Mouse (Mus musculus): ENCODE measurements around the gene Elobl. TPM values are rescaled to one million over a fixed set of nuclear protein-coding genes. Genes with fewer than 3 reads are reported as not detected.
"Not testable (repeated sequence)": the region's sequence is repeated elsewhere in the genome, so short reads cannot be mapped to it uniquely, and the experiment has no call there.

The Elobl gene
- polyA plus RNA-seq, 1 experiment from 2014 or later: not detected

DNA sequence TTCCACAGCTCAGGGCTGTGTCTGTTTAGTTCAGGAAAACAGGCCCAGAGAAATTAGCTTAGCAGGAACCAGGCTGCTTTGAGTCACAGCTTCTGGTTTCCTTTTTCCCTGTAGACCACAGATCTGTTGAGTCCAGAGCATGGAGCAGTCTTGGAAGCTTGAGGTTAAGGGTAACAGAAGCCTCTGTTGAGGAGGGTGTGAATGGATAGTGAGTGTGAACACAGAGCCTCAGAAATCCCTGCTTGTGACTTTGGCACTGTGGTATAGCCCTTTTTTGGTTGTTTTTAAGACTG, 33.7 kb upstream of the Elobl start:
- peaks cover 79% of the 10 kb centered on the region for H3K4me1 ChIP-seq (replicated peaks)
- ATAC-seq (ENCODE audit: insufficient read depth): no peak
- no peaks in the 10 kb centered on the region for H3K9me3 ChIP-seq (replicated peaks)
- peak overlapping the region; percentile 94 for H3K4me3 ChIP-seq (replicated peaks)
- peak overlapping the region; percentile 90 for H3K9ac ChIP-seq
- peak overlapping the region; percentile 89 for H3K4me2 ChIP-seq
- peak overlapping the region; percentile 86 for H3K27ac ChIP-seq (replicated peaks)
- no peaks in the 10 kb centered on the region for H3K27me3 ChIP-seq
- peaks cover 21% of the 10 kb centered on the region for H3K36me3 ChIP-seq (replicated peaks)

DNA sequence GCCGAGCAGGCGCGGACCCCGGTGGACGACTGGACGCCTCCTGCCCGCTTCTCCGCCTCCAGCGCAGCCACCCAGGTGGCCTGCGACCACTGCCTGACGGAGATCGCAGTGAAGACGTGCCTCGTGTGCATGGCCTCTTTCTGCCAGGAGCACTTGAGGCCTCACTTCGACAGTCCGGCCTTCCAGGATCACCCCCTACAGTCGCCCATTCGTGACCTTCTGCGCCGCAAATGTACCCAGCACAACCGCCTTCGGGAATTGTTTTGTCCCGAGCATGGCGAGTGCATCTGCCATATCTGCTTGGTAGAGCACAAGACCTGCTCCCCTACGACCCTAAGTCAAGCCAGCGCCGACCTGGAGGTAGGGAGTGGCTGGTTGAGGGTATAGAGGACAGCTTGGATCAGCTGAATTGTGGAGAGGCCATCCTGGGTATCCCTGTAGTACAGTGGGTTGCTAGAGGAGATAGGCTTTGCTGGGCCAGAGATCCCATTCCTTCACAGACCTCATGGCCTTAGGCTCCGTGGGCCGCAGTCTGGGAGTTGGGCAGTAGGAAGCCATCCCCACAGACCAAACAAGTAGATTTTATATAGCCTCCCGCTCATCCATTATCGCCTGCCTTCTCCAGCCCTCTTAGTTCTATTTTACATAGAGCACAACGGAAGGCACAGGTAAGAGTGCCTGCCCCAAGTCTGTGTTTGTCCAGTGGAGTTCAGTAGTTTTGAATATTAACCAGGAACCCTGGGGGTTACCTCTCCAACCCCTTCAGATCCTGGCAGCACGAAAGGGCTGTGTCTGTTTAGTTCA, 33.2 kb upstream of the Elobl start:
- 2% methylated on average over 33 of the region's 33 CpGs for WGBS (ENCODE audit: insufficient replicate concordance)
- peak; percentile 34 for ATAC-seq (ENCODE audit: insufficient read depth)
- H3K4me3 ChIP-seq (replicated peaks): peak overlapping the region; percentile 94
- no peaks in the 10 kb centered on the region for H3K27me3 ChIP-seq
- peaks cover 74% of the 10 kb centered on the region for H3K4me1 ChIP-seq (replicated peaks)
- no peaks in the 10 kb centered on the region for H3K9me3 ChIP-seq (replicated peaks)
- H3K9ac ChIP-seq: peak overlapping the region; percentile 90
- peaks cover 15% of the 10 kb centered on the region for H3K36me3 ChIP-seq (replicated peaks)
- peak overlapping the region; percentile 86 for H3K27ac ChIP-seq (replicated peaks)
- peak overlapping the region; percentile 89 for H3K4me2 ChIP-seq

DNA sequence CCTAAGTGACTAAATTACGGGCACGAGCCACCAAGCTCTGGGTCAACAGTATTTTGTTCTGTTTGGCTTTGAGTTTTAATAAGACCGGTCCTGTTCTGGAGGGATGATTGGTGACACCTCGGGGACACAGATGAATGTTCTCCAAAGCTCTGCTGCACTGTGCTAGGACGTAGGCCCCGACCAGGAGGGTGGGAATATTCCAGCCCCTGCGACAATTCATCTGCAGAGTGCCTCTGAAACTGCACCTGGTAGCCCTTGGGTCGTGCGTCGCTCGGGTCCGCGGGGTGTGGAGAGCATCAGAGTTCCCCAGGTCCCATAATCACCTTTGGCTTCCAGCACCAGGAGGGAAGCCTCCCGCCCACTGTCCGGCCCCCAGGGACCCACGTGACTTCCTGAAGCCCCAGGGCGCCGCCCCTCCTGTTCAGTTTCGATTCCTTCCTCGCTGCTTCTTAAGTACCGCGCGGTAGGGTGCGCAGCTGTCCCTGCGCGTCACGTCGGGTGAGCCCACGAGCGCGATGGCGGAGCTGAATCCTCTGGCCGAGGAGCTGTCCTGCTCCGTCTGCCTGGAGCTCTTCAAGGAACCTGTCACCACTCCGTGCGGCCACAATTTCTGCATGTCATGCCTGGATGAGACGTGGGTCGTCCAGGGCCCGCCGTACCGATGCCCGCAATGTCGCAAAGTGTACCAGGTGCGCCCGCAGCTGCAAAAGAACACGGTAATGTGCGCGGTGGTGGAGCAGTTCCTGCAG, 32.4 kb upstream of the Elobl start, which contains the start of gene Trim25:
Gene Trim25 (plus strand): TSS at position 403 of the 749 bp plus-strand sequence.
- H3K36me3 ChIP-seq (replicated peaks): peaks cover 11% of the 10 kb centered on the region; the same call in 1 of the 2 replicates
- H3K27ac ChIP-seq (replicated peaks): peak within 1 kb of the TSS; percentile 86
- H3K27me3 ChIP-seq: no peaks in the 10 kb centered on the region
- peaks cover 69% of the 10 kb centered on the region for H3K4me1 ChIP-seq (replicated peaks)
- peak within 1 kb of the TSS; percentile 90 for H3K9ac ChIP-seq
- H3K4me2 ChIP-seq: peak within 1 kb of the TSS; percentile 89
- ATAC-seq (ENCODE audit: insufficient read depth): peak; percentile 90
- under 1% methylated on average over 48 of the region's 48 CpGs for WGBS (ENCODE audit: insufficient replicate concordance)
- H3K9me3 ChIP-seq (replicated peaks): no peaks in the 10 kb centered on the region
- H3K4me3 ChIP-seq (replicated peaks): peak within 1 kb of the TSS; percentile 94

DNA sequence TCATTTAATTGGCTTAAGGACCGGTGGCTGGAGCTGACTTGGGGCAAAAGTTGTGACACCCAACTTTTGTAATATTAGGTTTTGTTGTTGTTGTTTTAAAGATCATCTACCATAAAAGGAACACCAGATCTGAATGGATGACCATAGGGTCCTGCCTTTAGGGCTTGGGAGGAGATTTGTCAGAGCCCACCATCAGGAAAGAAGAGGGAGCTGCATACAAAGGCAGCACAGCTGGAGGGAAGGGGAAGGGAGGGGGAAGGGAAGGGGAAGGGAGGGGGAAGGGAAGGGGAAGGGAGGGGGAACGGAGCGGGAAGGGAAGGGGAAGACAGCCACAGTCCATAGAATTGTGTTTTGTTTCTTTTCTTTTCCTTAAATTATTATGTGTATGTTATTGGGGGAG, 31.7 kb upstream of the Elobl start:
- Histone ChIP-seq H3K9me3 (replicated peaks) (no peaks in the 10 kb centered on the region), H3K27me3 (no peaks in the 10 kb centered on the region), H3K36me3 (replicated peaks) (peaks cover 11% of the 10 kb centered on the region; the same call in 1 of the 2 replicates), H3K4me1 (replicated peaks) (peaks cover 67% of the 10 kb centered on the region), H3K27ac (replicated peaks) (peak overlapping the region; percentile 86), H3K9ac (peak overlapping the region; percentile 90), H3K4me2 (peak overlapping the region; percentile 89), H3K4me3 (replicated peaks) (peak overlapping the region; percentile 94)
- no peak for ATAC-seq (ENCODE audit: insufficient read depth)
- WGBS (ENCODE audit: insufficient replicate concordance): 32% methylated on average over 3 of the region's 3 CpGs

DNA sequence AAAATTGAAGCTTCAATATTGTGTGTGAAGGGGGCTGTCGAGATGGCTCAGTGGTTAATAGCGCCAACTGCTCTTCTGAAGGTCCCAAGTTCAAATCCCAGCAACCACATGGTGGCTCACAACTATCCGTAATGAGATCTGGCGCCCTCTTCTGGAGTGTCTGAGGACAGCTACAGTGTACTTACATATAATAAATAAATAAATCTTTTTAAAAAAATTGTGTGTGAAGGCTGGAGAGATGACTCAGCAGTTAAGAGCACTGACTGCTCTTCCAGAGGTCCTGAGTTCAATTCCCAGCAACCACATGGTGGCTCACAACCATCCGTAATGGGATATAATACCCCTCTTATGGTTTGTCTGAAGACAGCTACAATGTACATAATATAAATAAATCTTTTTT, 30.6 kb upstream of the Elobl start:
- H3K27ac ChIP-seq (replicated peaks); H3K4me2 ChIP-seq; H3K4me3 ChIP-seq (replicated peaks); ATAC-seq (ENCODE audit: insufficient read depth); H3K9ac ChIP-seq; H3K27me3 ChIP-seq; H3K36me3 ChIP-seq (replicated peaks); H3K9me3 ChIP-seq (replicated peaks): not testable (repeated sequence)
- WGBS (ENCODE audit: insufficient replicate concordance): 67% methylated on average over 5 of the region's 5 CpGs
- H3K4me1 ChIP-seq (replicated peaks): peaks cover 57% of the 10 kb centered on the region

DNA sequence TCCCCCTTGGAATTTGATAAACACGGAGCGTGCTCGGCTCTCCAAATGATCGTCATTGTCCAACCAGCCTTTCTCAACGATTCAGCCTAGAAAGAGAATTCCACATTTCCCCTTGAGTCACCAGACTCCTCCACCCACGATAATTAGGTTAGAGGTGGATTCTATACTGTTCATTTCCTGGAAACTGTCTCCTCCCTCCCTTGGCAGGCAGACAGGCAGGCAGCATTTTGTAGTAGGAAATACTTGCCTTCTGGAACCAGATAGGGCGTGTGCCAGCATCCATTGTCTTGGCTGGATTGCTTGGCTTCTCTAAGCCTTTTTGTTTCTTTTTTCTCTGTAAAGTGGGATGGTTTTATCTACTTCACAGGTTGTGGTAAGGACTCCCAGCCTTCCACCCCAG, 29.7 kb upstream of the Elobl start:
- Histone ChIP-seq H3K9ac (no peak overlapping the region), H3K9me3 (replicated peaks) (no peaks in the 10 kb centered on the region), H3K4me3 (replicated peaks) (no peak overlapping the region), H3K36me3 (replicated peaks) (no peaks in the 10 kb centered on the region), H3K4me1 (replicated peaks) (peaks cover 49% of the 10 kb centered on the region), H3K4me2 (no peak overlapping the region), H3K27ac (replicated peaks) (no peak overlapping the region; the same call in 1 of the 2 replicates), H3K27me3 (no peaks in the 10 kb centered on the region)
- no peak for ATAC-seq (ENCODE audit: insufficient read depth)
- 47% methylated on average over 7 of the region's 7 CpGs for WGBS (ENCODE audit: insufficient replicate concordance)

DNA sequence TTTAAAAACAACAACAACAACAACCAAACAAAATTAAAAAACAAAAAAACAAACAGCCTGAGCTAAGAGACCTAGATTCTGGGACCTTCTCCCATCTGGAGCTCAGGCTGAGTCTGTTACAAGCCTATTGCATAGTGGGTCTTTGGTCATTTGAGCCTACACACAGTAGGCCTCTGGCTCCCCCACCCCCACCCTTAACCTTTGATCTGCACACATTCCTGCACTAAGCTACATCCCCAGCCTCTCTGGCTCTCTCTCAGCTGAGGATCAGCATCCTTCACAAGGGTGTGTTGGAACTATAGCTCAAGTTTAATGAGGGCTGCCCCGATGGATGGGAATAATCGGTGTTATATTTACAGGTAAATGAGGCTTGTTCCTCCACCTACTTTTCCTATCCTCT, 28.9 kb upstream of the Elobl start:
- Histone ChIP-seq H3K27me3 (no peaks in the 10 kb centered on the region), H3K36me3 (replicated peaks) (0 out of 2 replicates have a peak, but pooled peaks cover 5% of the 10 kb centered on the region), H3K9ac (no peak overlapping the region), H3K4me1 (replicated peaks) (peaks cover 41% of the 10 kb centered on the region), H3K27ac (replicated peaks) (no peak overlapping the region), H3K4me2 (no peak overlapping the region), H3K4me3 (replicated peaks) (no peak overlapping the region), H3K9me3 (replicated peaks) (no peaks in the 10 kb centered on the region)
- ATAC-seq (ENCODE audit: insufficient read depth): no peak
- 81% methylated on average over 2 of the region's 2 CpGs for whole genome bisulfite sequencing (ENCODE audit: insufficient replicate concordance)

DNA sequence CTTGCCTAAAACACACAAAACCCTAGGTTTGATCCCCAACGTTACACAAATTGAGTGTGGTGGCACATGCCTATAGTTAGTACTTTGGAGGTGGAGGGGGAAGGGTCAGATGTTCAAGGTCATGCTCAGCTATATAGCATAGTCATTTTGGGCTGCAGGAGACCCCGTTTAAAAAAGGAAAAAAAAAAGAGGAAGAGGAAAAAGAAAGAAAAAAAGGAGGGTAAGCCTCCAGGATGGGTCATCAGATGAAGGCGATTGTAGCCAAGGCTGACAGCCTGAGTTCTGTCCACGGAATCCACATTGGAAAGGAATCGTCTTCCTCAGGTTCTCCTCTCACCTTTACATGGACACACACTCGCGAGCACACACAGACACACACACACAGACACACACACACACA, 27.8 kb upstream of the Elobl start:
- Histone ChIP-seq H3K4me1 (replicated peaks) (peaks cover 39% of the 10 kb centered on the region), H3K4me3 (replicated peaks) (no peak overlapping the region), H3K36me3 (replicated peaks) (0 out of 2 replicates have a peak, but pooled peaks cover 5% of the 10 kb centered on the region), H3K9ac (no peak overlapping the region), H3K27me3 (no peaks in the 10 kb centered on the region), H3K4me2 (no peak overlapping the region), H3K9me3 (replicated peaks) (no peaks in the 10 kb centered on the region), H3K27ac (replicated peaks) (no peak overlapping the region)
- ATAC-seq (ENCODE audit: insufficient read depth): no peak
- 55% methylated on average over 7 of the region's 7 CpGs for WGBS (ENCODE audit: insufficient replicate concordance)

DNA sequence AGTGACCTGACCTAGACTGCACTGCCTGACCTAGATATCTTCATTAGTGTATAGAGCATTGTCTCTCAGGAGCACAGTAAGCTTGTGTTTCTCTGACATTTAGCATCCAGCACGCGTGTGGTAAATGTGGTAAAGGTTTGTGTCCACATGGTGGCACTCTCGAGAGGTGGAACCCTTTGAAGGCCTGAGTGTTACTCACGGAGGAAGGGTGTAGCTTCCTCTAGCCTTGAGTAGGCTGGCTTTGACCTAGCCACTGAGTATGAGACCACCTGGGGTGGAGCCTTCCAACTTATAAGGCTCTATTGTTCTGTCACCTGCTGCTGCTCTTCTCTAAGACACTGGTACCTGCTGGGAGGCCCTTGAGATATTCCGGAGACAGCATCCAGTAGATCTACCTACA, 26.9 kb upstream of the Elobl start:
- Histone ChIP-seq H3K27ac (replicated peaks) (no peak overlapping the region), H3K9me3 (replicated peaks) (no peaks in the 10 kb centered on the region), H3K4me2 (no peak overlapping the region), H3K9ac (no peak overlapping the region), H3K4me3 (replicated peaks) (no peak overlapping the region), H3K27me3 (no peaks in the 10 kb centered on the region), H3K4me1 (replicated peaks) (peaks cover 34% of the 10 kb centered on the region), H3K36me3 (replicated peaks) (0 out of 2 replicates have a peak, but pooled peaks cover 5% of the 10 kb centered on the region)
- ATAC-seq (ENCODE audit: insufficient read depth): no peak
- 13% methylated on average over 5 of the region's 5 CpGs for WGBS (ENCODE audit: insufficient replicate concordance)

DNA sequence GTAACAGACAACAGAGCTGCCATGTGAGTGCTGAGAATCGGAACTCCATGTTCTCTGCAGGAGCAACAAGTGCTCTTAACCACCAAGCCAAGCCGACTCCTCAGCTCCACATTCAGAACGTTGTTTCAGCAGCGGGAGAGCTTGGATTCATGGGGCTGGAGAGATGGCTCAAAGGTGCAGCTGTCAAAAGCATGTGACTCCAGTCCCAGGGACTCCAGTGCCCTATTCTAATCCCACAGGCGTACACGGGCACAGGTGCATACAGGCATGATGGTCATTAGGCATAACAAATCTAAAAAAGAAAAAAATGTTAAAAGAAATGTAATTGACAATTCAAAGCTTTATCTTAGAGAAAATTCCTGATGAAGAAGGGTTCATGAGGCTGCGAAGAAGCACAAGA, 26.5 kb upstream of the Elobl start:
- Histone ChIP-seq H3K27me3 (no peaks in the 10 kb centered on the region), H3K36me3 (replicated peaks) (0 out of 2 replicates have a peak, but pooled peaks cover 5% of the 10 kb centered on the region), H3K4me2 (no peak overlapping the region), H3K27ac (replicated peaks) (no peak overlapping the region), H3K4me1 (replicated peaks) (peaks cover 29% of the 10 kb centered on the region), H3K9ac (no peak overlapping the region), H3K9me3 (replicated peaks) (no peaks in the 10 kb centered on the region), H3K4me3 (replicated peaks) (no peak overlapping the region)
- 49% methylated on average over 7 of the region's 7 CpGs for WGBS (ENCODE audit: insufficient replicate concordance)
- no peak for ATAC-seq (ENCODE audit: insufficient read depth)

DNA sequence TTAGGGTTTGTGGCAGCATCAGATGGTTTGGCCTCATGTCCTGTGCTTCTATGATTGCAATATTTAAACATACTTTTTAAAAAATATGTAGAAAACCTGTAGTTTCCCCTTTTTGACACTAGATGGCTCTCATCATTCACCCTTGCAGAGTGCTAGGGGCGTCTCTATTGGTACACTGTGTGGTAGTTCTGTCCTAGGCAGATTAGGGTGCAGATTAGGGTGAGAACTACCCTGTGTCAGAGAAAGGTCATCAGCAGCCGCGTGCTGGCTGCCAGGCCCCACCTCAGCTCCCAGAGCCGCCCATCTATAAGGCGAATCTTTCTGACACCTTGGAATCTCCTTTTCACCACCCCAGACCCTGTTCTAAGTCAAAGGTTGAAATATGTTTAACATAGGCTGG, 22.8 kb upstream of the Elobl start:
- Histone ChIP-seq H3K36me3 (replicated peaks) (peaks cover 17% of the 10 kb centered on the region; the same call in 1 of the 2 replicates), H3K4me1 (replicated peaks) (peaks cover 10% of the 10 kb centered on the region; the same call in 1 of the 2 replicates), H3K9me3 (replicated peaks) (no peaks in the 10 kb centered on the region), H3K27ac (replicated peaks) (no peak overlapping the region), H3K4me2 (no peak overlapping the region), H3K4me3 (replicated peaks) (no peak overlapping the region), H3K9ac (no peak overlapping the region), H3K27me3 (no peaks in the 10 kb centered on the region)
- 29% methylated on average over 5 of the region's 5 CpGs for WGBS (ENCODE audit: insufficient replicate concordance)
- ATAC-seq (ENCODE audit: insufficient read depth): peak; percentile 78
